Mouse (Mus musculus) neural tube, embryonic 12.5 days (tissue): ENCODE results near the gene 1700069L16Rik. TPM values are rescaled to one million over a fixed set of nuclear protein-coding genes. Genes with fewer than 3 reads are reported as not detected.

Experiments
- ATAC-seq: fragments of 200-750 bp; cut with Nextera tagmentation; 2 replicates; pipeline ENCODE4 v1.8.0; 2017; ENCODE audit warnings: low read depth, mild to moderate bottlenecking, moderate TSS enrichment, moderate library complexity; ENCODE audit not compliant: low FRiP score
- H3K27ac ChIP-seq: fragments of 300-500 bp; sonication (generic); 2 replicates; pipeline ENCODE4 v1.5.1; 2016
- H3K27me3 ChIP-seq: fragments of 300-500 bp; sonication (generic); replicated peaks from 2 replicates; pipeline ENCODE4 v1.6.1; 2016; ENCODE audit warnings: mild to moderate bottlenecking
- H3K36me3 ChIP-seq: fragments of 300-500 bp; sonication (generic); 2 replicates; pipeline ENCODE4 v1.6.1; 2016; ENCODE audit warnings: mild to moderate bottlenecking
- H3K4me1 ChIP-seq: fragments of 300-500 bp; sonication (generic); 2 replicates; pipeline ENCODE4 v1.6.1; 2016
- H3K4me2 ChIP-seq: fragments of 300-500 bp; sonication (generic); replicated peaks from 2 replicates; pipeline ENCODE4 v1.6.1; 2016; ENCODE audit warnings: mild to moderate bottlenecking
- H3K4me3 ChIP-seq: fragments of 300-500 bp; sonication (generic); 2 replicates; pipeline ENCODE4 v1.5.1; 2016
- H3K9ac ChIP-seq: fragments of 300-500 bp; sonication (generic); 2 replicates; pipeline ENCODE4 v1.6.1; 2016; ENCODE audit warnings: mild to moderate bottlenecking
- H3K9me3 ChIP-seq: fragments of 300-500 bp; sonication (generic); 2 replicates; pipeline ENCODE4 v1.6.1; 2016; ENCODE audit warnings: mild to moderate bottlenecking
- WGBS: fragments of 180-500 bp; shearing (Covaris S2); methylation state at CpG from one replicate; pipeline ENCODE4 v1.1.7; 2016; 5-methylcytosine and 5-hydroxymethylcytosine counted together
- polyA plus RNA-seq: library from polyadenylated mRNA; unstranded; fragments of >200 nt; fragmentation: Nextera tagmentation; extraction: Ambion mirVana; gene quantifications from 2 replicates; pipeline ENCODE4 v1.2.1, GENCODE M21; 2016

The 1700069L16Rik gene
- polyA plus RNA-seq, 1 experiment from 2014 or later, result not detected

GRCm38 (mm10) chr5:113679509-113679908 is 45.1 kb downstream of the 1700069L16Rik start:
- no peaks in the 10 kb centered on the region for H3K36me3 ChIP-seq
- H3K4me2 ChIP-seq, result no peak overlapping the region
- H3K4me3 ChIP-seq, result no peak overlapping the region
- no peaks in the 10 kb centered on the region for H3K27me3 ChIP-seq
- H3K9me3 ChIP-seq, result no peaks in the 10 kb centered on the region
- no peak overlapping the region for H3K27ac ChIP-seq
- no peak for ATAC-seq
- 92% methylated on average over 4 of the region's 4 CpGs for WGBS
- H3K9ac ChIP-seq, result no peak overlapping the region
- no peaks in the 10 kb centered on the region; the same call in 1 of the 2 replicates for H3K4me1 ChIP-seq

- Histone ChIP-seq H3K27me3 (no peaks in the 10 kb centered on the region), H3K9me3 (no peaks in the 10 kb centered on the region), H3K4me3 (no peak overlapping the region), H3K4me1 (no peaks in the 10 kb centered on the region; the same call in 1 of the 2 replicates), H3K4me2 (no peak overlapping the region), H3K27ac (no peak overlapping the region), H3K9ac (no peak overlapping the region), H3K36me3 (no peaks in the 10 kb centered on the region)
- no peak for ATAC-seq
- WGBS, result 84% methylated on average over 10 of the region's 10 CpGs
These were observed 45.7 kb downstream of the 1700069L16Rik start for GRCm38 (mm10) chr5:113678743-113679452.

- Histone ChIP-seq H3K27ac (no peak overlapping the region), H3K27me3 (no peaks in the 10 kb centered on the region), H3K4me1 (no peaks in the 10 kb centered on the region), H3K9ac (no peak overlapping the region), H3K9me3 (no peaks in the 10 kb centered on the region), H3K4me2 (no peak overlapping the region), H3K4me3 (no peak overlapping the region), H3K36me3 (no peaks in the 10 kb centered on the region)
- 90% methylated on average over 5 of the region's 7 CpGs for WGBS
- no peak for ATAC-seq
These were observed 47.0 kb downstream of the 1700069L16Rik start for GRCm38 (mm10) chr5:113677541-113677940.

- no peak for ATAC-seq
- H3K36me3 ChIP-seq, result no peaks in the 10 kb centered on the region
- H3K4me3 ChIP-seq, result no peak overlapping the region
- H3K4me2 ChIP-seq, result no peak overlapping the region
- no peaks in the 10 kb centered on the region for H3K27me3 ChIP-seq
- no peaks in the 10 kb centered on the region for H3K9me3 ChIP-seq
- H3K9ac ChIP-seq, result no peak overlapping the region
- H3K27ac ChIP-seq, result no peak overlapping the region
- 74% methylated on average over 7 of the region's 7 CpGs for WGBS
- no peaks in the 10 kb centered on the region for H3K4me1 ChIP-seq
These were observed 49.7 kb downstream of the 1700069L16Rik start for GRCm38 (mm10) chr5:113674851-113675250.

- H3K9ac ChIP-seq, result no peak overlapping the region
- 87% methylated on average over 7 of the region's 7 CpGs for WGBS
- no peaks in the 10 kb centered on the region for H3K27me3 ChIP-seq
- ATAC-seq, result no peak
- no peak overlapping the region for H3K4me3 ChIP-seq
- no peak overlapping the region for H3K27ac ChIP-seq
- H3K4me1 ChIP-seq, result no peaks in the 10 kb centered on the region
- no peak overlapping the region for H3K4me2 ChIP-seq
- no peaks in the 10 kb centered on the region for H3K9me3 ChIP-seq
- no peaks in the 10 kb centered on the region for H3K36me3 ChIP-seq
These were observed 52.1 kb downstream of the 1700069L16Rik start for GRCm38 (mm10) chr5:113672456-113672855.

GRCm38 (mm10) chr5:113670597-113670996 is 54.0 kb downstream of the 1700069L16Rik start:
- Histone ChIP-seq H3K4me2 (no peak overlapping the region), H3K4me1 (no peaks in the 10 kb centered on the region), H3K36me3 (no peaks in the 10 kb centered on the region), H3K9ac (no peak overlapping the region), H3K27me3 (no peaks in the 10 kb centered on the region), H3K4me3 (no peak overlapping the region), H3K9me3 (no peaks in the 10 kb centered on the region), H3K27ac (no peak overlapping the region)
- 75% methylated on average over 6 of the region's 6 CpGs for WGBS
- no peak for ATAC-seq

- Histone ChIP-seq H3K27me3 (no peaks in the 10 kb centered on the region), H3K9ac (no peak overlapping the region), H3K4me2 (no peak overlapping the region), H3K27ac (no peak overlapping the region), H3K9me3 (no peaks in the 10 kb centered on the region), H3K4me1 (no peaks in the 10 kb centered on the region), H3K36me3 (no peaks in the 10 kb centered on the region), H3K4me3 (no peak overlapping the region)
- ATAC-seq, result no peak
- WGBS, result 77% methylated on average over 3 of the region's 3 CpGs
These were observed 54.5 kb downstream of the 1700069L16Rik start for GRCm38 (mm10) chr5:113670110-113670509.

GRCm38 (mm10) chr5:113664629-113665195 is 59.9 kb downstream of the 1700069L16Rik start:
- no peaks in the 10 kb centered on the region for H3K27me3 ChIP-seq
- ATAC-seq, result no peak
- H3K9ac ChIP-seq, result no peak overlapping the region
- H3K4me1 ChIP-seq, result no peaks in the 10 kb centered on the region
- no peaks in the 10 kb centered on the region for H3K36me3 ChIP-seq
- WGBS, result 81% methylated on average over 12 of the region's 12 CpGs
- no peak overlapping the region for H3K4me2 ChIP-seq
- H3K4me3 ChIP-seq, result no peak overlapping the region
- H3K9me3 ChIP-seq, result no peaks in the 10 kb centered on the region
- no peak overlapping the region for H3K27ac ChIP-seq

GRCm38 (mm10) chr5:113664127-113664526 is 60.4 kb downstream of the 1700069L16Rik start:
- Histone ChIP-seq H3K4me2 (no peak overlapping the region), H3K27me3 (no peaks in the 10 kb centered on the region), H3K4me3 (no peak overlapping the region), H3K36me3 (no peaks in the 10 kb centered on the region), H3K9me3 (no peaks in the 10 kb centered on the region), H3K9ac (no peak overlapping the region), H3K4me1 (no peaks in the 10 kb centered on the region), H3K27ac (no peak overlapping the region)
- no peak for ATAC-seq
- WGBS, result 89% methylated on average over 6 of the region's 6 CpGs

GRCm38 (mm10) chr5:113660872-113661271 is 63.7 kb downstream of the 1700069L16Rik start:
- H3K4me2 ChIP-seq, result no peak overlapping the region
- ATAC-seq, result no peak
- H3K4me1 ChIP-seq, result no peaks in the 10 kb centered on the region
- no peaks in the 10 kb centered on the region for H3K27me3 ChIP-seq
- WGBS, result 76% methylated on average over 10 of the region's 10 CpGs
- no peak overlapping the region for H3K9ac ChIP-seq
- H3K36me3 ChIP-seq, result no peaks in the 10 kb centered on the region
- H3K27ac ChIP-seq, result no peak overlapping the region
- H3K4me3 ChIP-seq, result no peak overlapping the region
- no peaks in the 10 kb centered on the region for H3K9me3 ChIP-seq

GRCm38 (mm10) chr5:113654821-113655220 is 69.8 kb downstream of the 1700069L16Rik start:
- peaks cover 13% of the 10 kb centered on the region for H3K27me3 ChIP-seq
- WGBS, result 75% methylated on average over 12 of the region's 12 CpGs
- peaks cover 12% of the 10 kb centered on the region; the same call in 1 of the 2 replicates for H3K4me1 ChIP-seq
- no peak overlapping the region for H3K4me2 ChIP-seq
- no peaks in the 10 kb centered on the region for H3K36me3 ChIP-seq
- no peak overlapping the region for H3K4me3 ChIP-seq
- H3K9ac ChIP-seq, result no peak overlapping the region
- no peak overlapping the region for H3K27ac ChIP-seq
- H3K9me3 ChIP-seq, result no peaks in the 10 kb centered on the region
- no peak for ATAC-seq

GRCm38 (mm10) chr5:113654206-113654605 is 70.4 kb downstream of the 1700069L16Rik start:
- Histone ChIP-seq H3K4me1 (peaks cover 14% of the 10 kb centered on the region; the same call in 1 of the 2 replicates), H3K4me2 (no peak overlapping the region), H3K27ac (no peak overlapping the region), H3K36me3 (no peaks in the 10 kb centered on the region), H3K4me3 (no peak overlapping the region), H3K27me3 (peaks cover 17% of the 10 kb centered on the region), H3K9ac (no peak overlapping the region), H3K9me3 (no peaks in the 10 kb centered on the region)
- ATAC-seq, result no peak
- WGBS, result 82% methylated on average over 11 of the region's 11 CpGs

- H3K9ac ChIP-seq, result no peak overlapping the region
- H3K4me2 ChIP-seq, result no peak overlapping the region
- 24% methylated on average over 5 of the region's 5 CpGs for WGBS
- H3K27ac ChIP-seq, result no peak overlapping the region
- no peak overlapping the region for H3K4me3 ChIP-seq
- peaks cover 14% of the 10 kb centered on the region; the same call in 1 of the 2 replicates for H3K4me1 ChIP-seq
- H3K27me3 ChIP-seq, result peaks cover 17% of the 10 kb centered on the region
- no peak for ATAC-seq
- H3K36me3 ChIP-seq, result no peaks in the 10 kb centered on the region
- no peaks in the 10 kb centered on the region for H3K9me3 ChIP-seq
These were observed 72.4 kb downstream of the 1700069L16Rik start for GRCm38 (mm10) chr5:113652215-113652614.
